Mouse (Mus musculus) kidney, adult 2 months (tissue): Measurements from ENCODE around the gene Casr. TPM values are rescaled to one million over a fixed set of nuclear protein-coding genes. Genes with fewer than 3 reads are reported as not detected.

Experiments
- DNase-seq: peaks from one replicate; pipeline ENCODE4 v3.0.0; 2021
- H3K27ac ChIP-seq: fragments of 200-500 bp; 2 replicates; pipeline ENCODE4 v1.5.1; 2012; ENCODE audit warnings: low read depth, low read length, control low read depth, inconsistent platforms; ENCODE audit not compliant: insufficient read depth
- H3K27me3 ChIP-seq: fragments of 200-500 bp; replicated peaks from 2 replicates; pipeline ENCODE4 v1.6.1; 2012; ENCODE audit warnings: mild to moderate bottlenecking, moderate library complexity, low read length, inconsistent platforms; ENCODE audit not compliant: control insufficient read depth, insufficient read depth
- H3K36me3 ChIP-seq: fragments of 200-500 bp; 2 replicates; pipeline ENCODE4 v1.6.1; 2012; ENCODE audit warnings: mild to moderate bottlenecking, moderate library complexity, low read length, inconsistent platforms; ENCODE audit not compliant: control insufficient read depth, insufficient read depth
- H3K4me1 ChIP-seq: fragments of 200-500 bp; 2 replicates; pipeline ENCODE4 v1.6.1; 2011; ENCODE audit warnings: low read length; ENCODE audit not compliant: control insufficient read depth, insufficient read depth
- H3K4me3 ChIP-seq: fragments of 200-500 bp; 2 replicates; pipeline ENCODE4 v1.5.1; 2011; ENCODE audit warnings: mild to moderate bottlenecking, low read depth, low read length, control low read depth; ENCODE audit not compliant: insufficient read depth
- CTCF ChIP-seq: fragments of 200-500 bp; conservative IDR thresholded peaks from 2 replicates; pipeline ENCODE4 v1.5.1; 2011; ENCODE audit warnings: low read depth, mild to moderate bottlenecking, control low read depth, low read length, moderate library complexity, mixed read lengths; ENCODE audit not compliant: insufficient read depth, insufficient read length
- POLR2A ChIP-seq: fragments of 200-500 bp; IDR thresholded peaks from one replicate; pipeline ENCODE4 v1.6.1; 2011; ENCODE audit warnings: low read depth, low read length, control low read depth
- WGBS: fragments of 180-500 bp; shearing (Covaris S2); methylation state at CpG from one replicate; pipeline ENCODE4 v1.1.7; 2018; 5-methylcytosine and 5-hydroxymethylcytosine counted together
- polyA plus RNA-seq: library from polyadenylated mRNA; depleted of rRNA; stranded (reverse); fragments of >200 nt; gene quantifications from 2 replicates; pipeline ENCODE4 v1.2.3, GENCODE M21; 2012; rRNA removed

Casr gene
- polyA plus RNA-seq, result 17.6 and 26.3 TPM in 2 replicates

DNA sequence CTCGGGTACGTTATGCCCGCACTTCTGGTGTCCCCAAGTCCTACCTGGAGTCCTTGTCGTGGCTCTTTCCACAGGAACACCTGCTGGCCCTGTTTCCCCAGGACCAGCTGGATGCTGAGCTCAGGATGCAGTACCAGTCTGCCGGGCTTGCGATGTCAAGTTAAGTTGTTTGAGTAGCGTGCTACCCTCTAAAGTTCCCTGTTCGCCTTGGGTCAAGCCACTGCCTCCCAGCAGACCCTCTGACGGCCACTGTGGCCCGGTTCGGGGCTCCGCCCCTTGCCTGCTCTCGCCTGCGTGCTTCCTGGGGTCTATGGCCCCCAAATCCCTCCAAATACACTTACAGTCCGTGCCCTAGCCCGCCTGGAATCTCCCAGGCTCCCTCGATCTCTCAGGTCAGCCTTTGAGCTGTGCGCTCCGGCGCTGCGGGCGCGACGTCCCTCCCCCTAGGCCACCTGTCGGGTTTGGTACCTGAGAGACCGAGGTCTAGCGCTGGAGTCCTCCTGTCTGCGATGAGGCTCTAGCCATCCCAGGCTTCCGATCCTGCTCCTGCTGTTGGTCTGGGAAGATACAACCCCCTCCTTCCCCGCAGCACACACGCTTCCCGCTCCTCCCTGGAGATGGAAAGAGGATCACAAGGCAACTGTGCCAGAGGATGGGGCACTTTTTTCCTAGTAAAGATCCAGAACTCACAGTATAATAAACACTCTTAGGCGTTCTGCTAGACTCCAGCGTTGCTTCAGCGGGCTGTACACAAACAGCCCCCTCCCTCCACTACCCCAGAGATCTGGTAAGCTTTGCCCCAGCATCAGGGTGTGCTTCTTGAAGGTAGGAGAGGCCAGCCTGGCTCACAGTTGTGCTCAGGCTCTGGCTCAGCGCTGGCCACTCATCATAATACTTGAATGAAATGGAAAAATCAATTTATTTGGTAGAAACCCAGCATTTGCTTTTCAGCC, at the start of gene Casr:
Casr (minus strand) TSS at position 756 of the 953 bp plus-strand sequence.
- Histone ChIP-seq H3K27ac (peak within 1 kb of the TSS; percentile 41), H3K4me1 (no peaks in the 10 kb centered on the region), H3K36me3 (no peaks in the 10 kb centered on the region), H3K27me3 (no peaks in the 10 kb centered on the region), H3K4me3 (peak within 1 kb of the TSS; percentile 52)
- WGBS, result 7% methylated on average over 36 of the region's 36 CpGs
- TF ChIP-seq POLR2A, result no peak
- TF ChIP-seq CTCF, result no peak
- DNase-seq, result no peak

DNA sequence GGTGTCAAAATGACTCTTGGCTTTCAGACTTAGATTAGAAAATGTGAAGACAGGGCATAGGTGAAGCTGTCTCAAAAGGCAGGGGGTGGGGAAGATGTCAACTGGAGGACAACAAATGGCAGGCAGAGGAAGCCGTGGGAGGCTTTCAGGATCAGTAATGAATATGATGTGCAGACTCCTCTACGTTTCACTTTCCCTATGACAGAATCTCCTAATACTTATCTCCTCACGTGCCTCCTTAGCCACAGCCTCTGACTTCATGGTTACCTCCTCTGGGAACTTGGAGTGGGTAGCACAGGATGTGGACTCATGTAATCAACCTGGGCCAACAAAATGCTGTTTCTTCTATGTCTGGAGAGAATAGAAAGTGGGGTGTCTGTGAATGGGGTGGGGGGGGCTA, 40.7 kb upstream of the Casr start:
- DNase-seq, result no peak
- Histone ChIP-seq H3K4me1 (0 out of 2 replicates have a peak, but pooled peaks cover 4% of the 10 kb centered on the region), H3K27me3 (no peaks in the 10 kb centered on the region), H3K27ac (no peak overlapping the region), H3K4me3 (no peak overlapping the region), H3K36me3 (no peaks in the 10 kb centered on the region)
- no peak for TF ChIP-seq CTCF
- no peak for TF ChIP-seq POLR2A
- WGBS, result 67% methylated on average over 3 of the region's 3 CpGs

DNA sequence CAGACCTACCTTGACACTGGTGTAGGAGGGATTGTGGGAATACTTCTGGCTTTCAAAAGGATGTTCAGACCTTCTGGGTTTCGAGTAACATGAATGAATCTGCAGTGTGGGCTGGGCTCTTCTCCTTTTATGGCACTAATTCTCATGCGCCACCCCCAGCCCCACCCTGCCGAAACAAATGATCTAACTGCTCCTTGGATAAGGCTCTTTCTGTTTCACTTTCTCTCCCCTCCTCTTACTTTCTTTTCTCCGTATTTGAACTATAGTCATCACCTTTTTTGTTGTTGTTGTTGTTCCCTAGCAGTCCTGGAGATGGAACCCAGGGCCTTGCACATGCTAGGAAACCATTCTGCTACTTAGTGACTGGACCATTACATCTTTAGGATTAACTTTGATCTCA, 36.3 kb upstream of the Casr start:
- no peak overlapping the region for H3K27ac ChIP-seq
- WGBS, result 76% methylated on average over 4 of the region's 4 CpGs
- no peak for TF ChIP-seq POLR2A
- TF ChIP-seq CTCF, result no peak
- H3K36me3 ChIP-seq, result no peaks in the 10 kb centered on the region
- no peaks in the 10 kb centered on the region for H3K27me3 ChIP-seq
- H3K4me3 ChIP-seq, result no peak overlapping the region
- H3K4me1 ChIP-seq, result no peaks in the 10 kb centered on the region
- DNase-seq, result no peak

DNA sequence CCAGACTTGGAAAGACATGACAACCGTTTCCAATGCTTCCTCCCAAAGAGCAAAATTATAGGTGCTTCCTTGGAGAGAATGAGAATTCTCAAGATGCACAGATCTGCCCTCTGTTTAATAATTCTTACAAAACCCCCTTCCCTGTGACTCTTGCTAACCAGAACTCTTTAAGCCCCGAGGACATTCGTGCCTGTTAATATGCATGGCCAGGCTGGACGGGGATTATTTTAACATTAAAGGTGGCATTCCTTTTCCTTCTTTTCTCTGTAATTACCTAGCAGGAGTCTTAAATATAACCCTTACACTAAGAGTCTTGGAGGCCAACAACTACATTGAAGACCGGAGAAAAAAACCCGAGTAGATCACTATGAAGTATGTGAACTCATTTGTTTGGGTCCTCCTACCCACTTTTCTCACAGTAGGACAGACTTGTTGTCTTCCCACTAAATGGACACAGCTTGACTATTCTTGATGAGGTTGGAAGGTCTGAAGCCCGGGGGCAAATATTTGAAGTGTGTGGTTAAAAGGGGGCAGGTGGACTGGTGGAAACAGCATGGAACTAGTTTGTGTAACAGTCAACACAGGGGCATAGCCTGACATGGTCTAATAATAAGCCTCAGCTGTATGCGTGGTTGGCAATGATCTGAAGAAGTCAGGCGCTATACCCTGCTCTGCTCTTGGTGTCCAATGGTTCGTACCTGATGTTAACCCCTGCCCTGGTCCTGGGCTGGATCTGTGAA, 34.9 kb upstream of the Casr start:
- Histone ChIP-seq H3K4me1 (no peaks in the 10 kb centered on the region), H3K27ac (peak overlapping the region; percentile 84; the same call in 1 of the 2 replicates), H3K4me3 (no peak overlapping the region), H3K27me3 (no peaks in the 10 kb centered on the region), H3K36me3 (no peaks in the 10 kb centered on the region)
- peak; percentile 70 for DNase-seq
- TF ChIP-seq CTCF (no peak), POLR2A (no peak)
- 64% methylated on average over 10 of the region's 10 CpGs for whole genome bisulfite sequencing

DNA sequence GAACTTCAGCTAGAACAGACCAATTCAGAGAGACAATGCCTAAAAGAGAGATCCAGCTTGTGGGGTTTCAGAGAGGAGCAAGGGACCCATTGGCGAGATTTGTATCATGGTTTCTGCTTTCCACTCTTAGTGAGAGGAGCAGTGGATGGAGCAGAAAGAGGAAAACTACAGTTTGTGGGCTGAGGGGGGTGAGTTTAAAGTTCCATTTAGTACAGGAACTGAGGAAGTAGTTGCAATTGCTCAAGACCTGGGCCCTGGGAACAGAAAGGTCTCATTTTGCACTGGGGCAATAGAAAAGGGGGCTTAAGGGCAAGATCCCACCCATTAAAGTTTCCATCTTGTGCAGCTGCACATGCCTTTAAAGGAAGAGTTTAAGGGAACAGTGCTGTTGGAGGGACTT, 28.0 kb upstream of the Casr start:
- WGBS, result 90% methylated on average over 1 of the region's 1 CpGs

DNA sequence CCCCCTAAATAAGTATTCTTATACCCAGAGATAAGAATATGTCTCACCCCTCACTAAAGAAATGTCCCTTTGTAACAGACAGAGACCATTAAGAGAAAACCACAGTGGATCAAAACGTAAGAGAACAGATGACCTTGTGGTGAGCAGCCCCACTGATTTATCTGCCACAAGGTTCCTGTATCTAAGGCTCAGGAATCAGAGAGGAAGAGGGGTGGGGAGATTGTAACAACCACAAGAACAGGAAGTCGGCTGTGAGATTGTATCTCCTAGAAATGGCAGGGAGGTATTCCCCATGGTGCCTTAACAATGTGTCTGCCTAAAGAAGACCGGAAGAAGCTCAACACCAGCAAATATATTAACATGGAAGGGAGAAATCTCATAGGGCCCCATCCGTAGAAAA, 26.0 kb upstream of the Casr start:
- no peak for DNase-seq
- WGBS, result 69% methylated on average over 4 of the region's 4 CpGs

More for the DNA sequence above, 28.0 kb upstream of the Casr start:
- no peak overlapping the region for H3K4me3 ChIP-seq
- no peaks in the 10 kb centered on the region for H3K4me1 ChIP-seq
- H3K36me3 ChIP-seq, result no peaks in the 10 kb centered on the region
- DNase-seq, result no peak
- H3K27me3 ChIP-seq, result no peaks in the 10 kb centered on the region
- no peak for TF ChIP-seq CTCF
- TF ChIP-seq POLR2A, result no peak
- no peak overlapping the region for H3K27ac ChIP-seq

DNA sequence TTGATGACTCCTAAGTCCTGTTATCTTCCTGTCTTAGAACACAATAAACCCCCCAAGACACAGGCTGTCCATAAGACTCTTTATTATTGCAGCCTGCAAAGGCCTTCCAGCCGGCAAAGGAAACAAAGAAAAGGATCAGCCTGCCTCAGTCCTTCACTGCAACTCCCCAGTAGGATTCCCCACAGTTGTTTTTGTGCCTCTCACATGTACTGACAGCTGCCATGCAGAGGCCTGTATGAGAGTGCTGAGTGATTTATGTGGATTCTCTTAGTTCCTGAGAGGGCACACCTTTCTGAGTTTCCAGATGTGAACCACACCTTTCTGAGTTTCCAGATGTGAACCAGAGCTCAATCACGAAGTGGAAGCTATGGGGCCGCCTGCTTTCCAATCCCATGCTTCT, 20.1 kb upstream of the Casr start:
- H3K27me3 ChIP-seq, result no peaks in the 10 kb centered on the region
- H3K4me3 ChIP-seq, result no peak overlapping the region
- WGBS, result 78% methylated on average over 3 of the region's 3 CpGs
- H3K27ac ChIP-seq, result no peak overlapping the region
- no peaks in the 10 kb centered on the region for H3K36me3 ChIP-seq
- TF ChIP-seq CTCF (no peak), POLR2A (no peak)
- H3K4me1 ChIP-seq, result no peaks in the 10 kb centered on the region
- DNase-seq, result no peak

More for the DNA sequence above, 26.0 kb upstream of the Casr start:
- H3K4me1 ChIP-seq, result no peaks in the 10 kb centered on the region
- H3K27ac ChIP-seq, result no peak overlapping the region
- no peak overlapping the region for H3K4me3 ChIP-seq
- TF ChIP-seq POLR2A, result no peak
- TF ChIP-seq CTCF, result no peak
- H3K36me3 ChIP-seq, result no peaks in the 10 kb centered on the region
- no peaks in the 10 kb centered on the region for H3K27me3 ChIP-seq
